Mouse (Mus musculus): ENCODE data around the gene Tram2.

The Tram2 gene

DNA sequence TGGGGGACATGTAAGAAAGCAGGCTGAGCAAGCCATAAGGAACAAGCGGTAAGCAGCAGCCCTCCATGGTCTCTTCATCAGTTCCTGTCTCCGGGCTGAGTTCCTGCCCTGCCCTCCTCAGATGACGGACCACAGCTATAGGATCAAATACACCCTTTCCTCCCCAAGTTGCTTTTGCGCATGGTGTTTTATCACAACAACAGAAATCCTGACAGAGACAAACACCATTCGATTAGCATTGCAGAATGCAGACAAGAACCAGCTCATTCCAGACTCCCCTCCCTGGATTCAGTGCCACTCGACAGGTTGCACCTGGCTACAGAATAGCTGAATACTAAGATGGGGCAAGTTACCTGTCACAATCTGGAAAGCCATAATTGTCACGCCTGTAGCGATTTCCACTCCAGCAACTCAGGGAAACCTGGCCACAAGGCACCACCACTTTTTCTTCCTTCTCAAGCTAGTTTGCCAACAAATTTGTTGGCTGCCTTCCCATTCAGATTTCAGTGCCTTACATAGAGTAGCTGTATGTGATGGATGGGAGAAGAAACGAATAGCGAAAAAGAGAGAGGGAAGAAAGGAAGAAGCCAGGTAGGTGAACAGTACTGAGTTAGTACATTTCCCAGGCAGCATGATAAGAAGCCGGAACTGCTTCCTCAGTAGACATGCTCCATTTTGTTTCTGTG is 11.3 kb downstream of the Tram2 start:
- DNase-seq (ENCODE audit: low spot score in 2 of 2), result no peak

- no peak for DNase-seq (ENCODE audit: low spot score in 2 of 2)
Observed at GRCm38 (mm10) chr1:21064153-21064552, 14.9 kb downstream of the Tram2 start.

DNA sequence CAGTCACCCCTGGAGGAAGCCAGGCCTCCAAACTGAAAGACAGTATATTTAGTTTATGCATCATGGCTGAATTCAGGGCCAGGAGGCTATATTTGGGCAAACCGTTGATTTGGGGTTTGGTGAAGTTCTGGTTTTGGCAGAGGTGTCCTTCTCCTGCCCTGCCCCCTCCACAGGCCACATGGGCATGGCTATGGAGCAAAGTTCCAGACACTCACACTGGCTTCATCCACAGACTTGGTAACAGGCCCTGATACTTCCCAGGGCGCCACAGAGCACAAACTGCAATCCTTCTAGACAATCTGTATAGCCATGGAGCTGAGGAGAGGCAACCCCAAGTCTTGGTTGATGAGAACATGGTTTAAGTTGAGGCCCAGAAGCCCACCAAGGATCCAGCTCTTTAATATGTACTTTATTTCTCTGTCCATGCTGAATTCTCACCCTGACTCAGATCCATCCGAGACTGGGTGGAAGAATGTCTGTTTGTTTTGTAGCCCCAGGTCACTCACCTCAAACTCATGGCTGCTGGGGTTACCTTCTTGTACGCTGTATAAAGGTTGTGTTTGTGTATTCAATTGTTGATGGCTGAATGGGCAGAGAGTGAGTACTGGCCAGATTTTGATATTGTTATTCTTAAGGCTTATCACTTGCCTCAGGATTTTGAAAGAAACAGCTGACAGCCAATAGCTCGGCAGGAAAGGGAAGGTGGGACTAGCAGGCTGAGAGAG is 19.5 kb downstream of the Tram2 start:
- no peak for DNase-seq (ENCODE audit: low spot score in 2 of 2)

GRCm38 (mm10) chr1:21053009-21053408 is 26.0 kb downstream of the Tram2 start:
- DNase-seq (ENCODE audit: low spot score in 2 of 2), result no peak

GRCm38 (mm10) chr1:21052608-21053007 is 26.4 kb downstream of the Tram2 start:
- DNase-seq (ENCODE audit: low spot score in 2 of 2), result no peak

GRCm38 (mm10) chr1:21052132-21052545 is 26.9 kb downstream of the Tram2 start:
- DNase-seq (ENCODE audit: low spot score in 2 of 2), result no peak

DNA sequence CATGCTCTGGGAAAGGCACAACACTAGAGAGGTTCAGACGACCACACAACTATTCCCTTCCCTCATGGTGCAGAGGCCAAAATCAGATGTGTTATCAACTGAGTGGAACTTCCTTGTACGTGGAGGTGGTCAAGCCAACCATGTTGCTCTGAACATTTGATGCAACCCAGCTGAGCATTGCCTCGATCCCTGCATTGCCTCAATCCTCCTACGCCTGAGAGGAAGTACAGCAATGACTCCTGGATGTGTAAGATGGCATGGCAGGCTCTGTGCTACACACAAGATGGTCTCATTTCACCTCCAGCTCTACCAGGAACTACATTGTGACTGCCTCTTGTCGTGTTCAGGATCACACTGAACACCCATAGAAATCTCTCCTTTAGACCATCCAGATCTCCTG is 30.0 kb downstream of the Tram2 start:
- no peak for DNase-seq (ENCODE audit: low spot score in 2 of 2)

DNA sequence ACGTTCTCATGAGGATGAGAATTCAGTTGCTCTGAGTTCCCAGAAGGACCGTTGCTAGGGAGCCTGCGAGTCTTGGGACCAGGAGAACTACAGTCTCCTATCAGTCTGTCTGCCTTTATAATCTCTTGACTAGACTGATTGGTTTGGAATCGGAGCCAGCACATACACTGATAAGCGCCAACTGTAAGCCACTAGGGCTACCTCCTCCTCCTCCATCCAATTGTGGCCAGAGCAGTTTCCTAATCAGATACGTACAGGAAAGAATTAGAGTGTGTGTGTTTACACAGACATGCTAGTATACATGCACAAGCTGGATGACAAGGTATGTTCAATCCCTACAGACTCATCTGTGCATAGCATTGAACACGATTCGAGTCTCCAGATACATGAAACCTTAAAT is 30.6 kb downstream of the Tram2 start:
- DNase-seq (ENCODE audit: low spot score in 2 of 2), result no peak

DNA sequence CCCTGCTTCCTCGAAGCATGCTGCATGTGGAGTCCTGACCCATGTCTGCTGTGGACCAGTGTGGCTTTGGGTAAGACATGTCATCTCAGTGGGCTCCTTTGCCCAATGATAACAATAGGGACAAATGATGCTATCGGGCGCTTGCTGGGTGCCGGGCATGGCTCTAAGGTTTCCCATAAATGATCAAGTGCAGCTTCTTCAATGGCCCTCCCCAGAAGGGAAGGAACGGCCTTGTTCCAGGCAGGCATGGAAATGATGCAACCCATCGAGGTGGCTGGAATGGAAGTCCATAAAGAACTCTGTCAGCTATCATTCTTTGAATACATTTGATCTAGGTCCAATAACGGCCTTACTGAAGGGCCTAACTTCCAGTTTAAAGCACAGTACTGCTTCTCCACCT is 36.6 kb downstream of the Tram2 start:
- no peak for DNase-seq (ENCODE audit: low spot score in 2 of 2)

- no peak for DNase-seq (ENCODE audit: low spot score in 2 of 2)
Observed at GRCm38 (mm10) chr1:21040610-21041326, 38.3 kb downstream of the Tram2 start.

DNA sequence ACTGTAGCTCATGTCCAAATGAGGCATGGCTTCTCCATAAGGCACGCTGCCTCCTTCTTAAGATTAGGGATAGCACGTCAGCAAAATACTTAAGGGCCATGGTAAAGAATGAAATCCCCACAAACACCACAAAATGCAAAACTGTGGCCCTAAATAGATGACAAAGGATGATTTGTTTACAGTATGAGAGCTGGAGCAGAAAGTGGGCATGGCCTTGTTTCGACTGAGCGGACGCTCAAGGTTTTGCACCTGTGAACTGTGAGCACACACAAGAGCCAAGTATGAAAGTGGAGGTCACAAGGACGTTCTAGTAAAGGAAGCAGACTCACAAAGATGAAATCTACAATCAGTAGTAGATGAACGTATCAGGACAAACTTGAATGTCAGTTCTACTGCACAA is 38.9 kb downstream of the Tram2 start:
- peak in 1 of 2 experiments; percentile 59 for DNase-seq (ENCODE audit: low spot score in 2 of 2)

DNA sequence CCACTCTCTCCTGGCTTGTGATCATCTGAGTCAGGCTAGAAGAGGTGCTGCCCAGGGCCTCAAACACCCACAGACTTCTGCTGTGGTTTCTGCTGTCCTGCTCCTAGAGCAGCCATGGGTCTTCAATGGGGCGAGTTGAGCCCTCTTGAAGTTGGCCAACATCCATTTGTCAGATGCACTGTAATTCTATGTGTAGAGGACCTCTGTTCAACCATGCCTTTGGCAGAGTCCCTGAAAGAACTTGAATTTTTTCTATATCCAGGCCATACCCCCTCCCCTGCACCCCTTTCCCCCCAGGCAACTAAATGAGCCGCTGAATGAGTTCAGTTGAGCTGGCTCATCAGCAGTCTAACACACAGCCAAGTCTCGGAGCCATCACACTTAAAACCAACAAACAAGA is 39.5 kb downstream of the Tram2 start:
- DNase-seq (ENCODE audit: low spot score in 2 of 2), result peak in 1 of 2 experiments; percentile 53

DNA sequence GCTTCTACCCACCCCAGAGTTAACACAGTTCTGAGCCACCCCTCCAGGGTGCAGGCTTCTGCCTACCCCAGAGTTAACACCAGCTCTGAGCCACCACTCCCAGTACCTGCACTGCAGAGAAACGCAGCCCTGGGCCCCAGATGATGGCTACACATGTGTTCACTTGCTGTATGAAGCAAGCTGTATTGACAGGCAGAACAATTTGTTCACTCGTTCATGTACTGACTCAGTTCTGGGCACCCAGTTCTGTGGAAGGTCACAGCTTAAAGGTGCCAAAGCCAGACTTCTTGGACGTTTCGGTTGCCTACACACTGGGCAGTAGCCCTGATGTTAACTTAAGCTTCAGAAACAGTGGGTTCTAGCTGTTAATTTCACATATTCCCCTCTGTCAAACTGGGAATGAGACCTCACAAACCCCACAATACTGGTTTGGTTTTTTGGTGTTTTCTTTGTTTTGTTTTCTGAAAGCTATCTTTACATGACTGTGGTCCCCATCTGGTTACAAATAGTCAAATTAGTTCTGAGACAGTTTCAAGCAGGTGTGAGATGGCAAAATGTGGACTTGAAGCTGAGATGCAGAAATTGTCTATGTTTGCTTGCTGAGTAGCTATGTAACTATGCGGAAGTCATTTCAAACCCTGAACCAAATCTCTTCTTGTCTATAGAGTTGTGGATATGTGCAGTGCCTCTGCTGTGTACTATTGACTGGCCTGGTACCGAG is 41.0 kb downstream of the Tram2 start:
- DNase-seq (ENCODE audit: low spot score in 2 of 2), result no peak

GRCm38 (mm10) chr1:21035878-21036277 is 43.2 kb downstream of the Tram2 start:
- no peak for DNase-seq (ENCODE audit: low spot score in 2 of 2)

DNA sequence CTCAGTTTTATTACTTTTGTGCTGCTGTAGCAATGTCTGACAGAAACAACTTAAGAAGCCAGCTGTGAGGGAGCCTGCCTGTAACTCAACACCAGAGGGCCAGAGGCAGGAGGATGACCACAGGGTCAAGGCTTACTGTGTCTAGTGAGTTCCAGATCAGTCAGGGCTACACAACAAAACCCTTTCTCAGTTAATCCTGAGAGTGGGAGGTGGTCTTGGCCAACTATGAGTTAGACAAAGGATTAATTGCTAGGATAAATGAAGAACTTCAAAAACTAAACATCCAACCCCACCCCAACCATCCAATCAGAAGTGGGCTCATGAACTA is 45.3 kb downstream of the Tram2 start:
- no peak for DNase-seq (ENCODE audit: low spot score in 2 of 2)

DNA sequence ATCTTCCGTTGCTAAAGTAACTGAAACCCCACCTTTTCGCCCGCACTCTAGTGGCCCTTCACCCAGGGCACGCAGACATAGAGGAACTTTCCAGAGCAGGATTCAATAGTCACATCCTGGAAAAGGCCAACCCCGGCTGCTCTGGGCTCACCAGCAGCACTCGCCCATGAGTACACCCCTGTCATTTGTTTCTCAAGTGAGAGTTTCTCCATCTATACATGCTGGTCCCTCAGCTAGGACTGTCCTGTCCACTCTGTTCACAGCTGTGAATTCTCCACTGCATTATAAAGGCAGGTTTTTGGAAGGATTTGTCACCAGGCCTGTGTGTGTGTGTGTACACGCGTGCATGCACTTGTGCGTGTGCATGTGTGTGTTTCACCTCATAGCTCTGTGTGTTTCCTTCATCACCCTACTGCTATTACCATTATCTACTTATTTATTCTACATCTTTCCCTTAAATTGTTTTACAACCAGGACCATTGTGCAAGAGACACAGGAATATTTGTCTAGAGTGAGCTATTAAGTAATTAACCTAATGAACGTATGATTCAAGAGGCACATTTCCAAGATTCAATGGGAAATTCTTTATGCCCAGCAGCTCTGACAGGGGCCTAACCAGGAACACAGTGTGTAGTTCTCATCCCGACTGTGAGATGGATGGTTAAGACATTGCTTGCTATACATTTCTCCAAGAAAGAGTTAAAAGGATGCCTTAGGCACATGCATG is 45.8 kb downstream of the Tram2 start:
- DNase-seq (ENCODE audit: low spot score in 2 of 2), result no peak

DNA sequence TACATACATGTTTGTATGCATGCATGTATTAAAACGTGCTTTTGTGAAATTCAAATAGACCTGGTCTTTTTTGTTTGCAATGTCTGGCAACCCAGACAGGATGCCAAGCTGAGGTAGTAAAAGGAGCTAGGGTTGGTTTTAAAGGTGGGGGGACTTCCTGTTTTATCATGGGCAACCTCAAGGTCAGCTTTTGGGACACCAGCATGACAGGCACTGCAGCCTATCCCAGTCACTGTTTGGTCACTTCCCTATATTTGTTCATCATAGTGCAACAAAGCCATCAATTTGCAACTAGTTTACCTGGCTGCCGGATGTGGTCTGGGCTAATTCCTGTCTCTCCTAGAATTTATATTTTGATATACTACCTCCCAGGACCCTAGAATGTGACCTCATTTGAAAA is 47.4 kb downstream of the Tram2 start:
- DNase-seq (ENCODE audit: low spot score in 2 of 2), result no peak

- no peak for DNase-seq (ENCODE audit: low spot score in 2 of 2)
Observed at GRCm38 (mm10) chr1:21029000-21029399, 50.0 kb downstream of the Tram2 start.

DNA sequence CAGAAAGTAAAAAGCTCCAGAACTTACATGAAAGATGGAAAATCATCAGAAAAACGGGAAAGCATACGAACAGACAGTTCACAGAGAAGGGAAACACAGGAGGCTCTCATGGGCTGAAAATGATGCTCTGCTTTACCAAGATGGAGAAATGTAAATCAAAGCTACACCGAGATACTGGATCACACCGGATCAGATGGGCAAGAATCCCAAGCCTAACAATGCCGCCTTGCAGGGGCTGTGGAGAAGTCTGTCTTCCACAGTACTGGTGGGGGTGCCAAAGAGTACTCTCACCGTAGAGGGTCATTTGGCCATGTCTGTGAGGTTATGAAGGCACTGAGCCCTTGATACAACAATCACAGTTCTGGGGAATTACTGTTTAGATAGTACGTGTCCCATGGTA is 52.5 kb downstream of the Tram2 start:
- no peak for DNase-seq (ENCODE audit: low spot score in 2 of 2)

GRCm38 (mm10) chr1:21025203-21025602 is 53.8 kb downstream of the Tram2 start:
- no peak for DNase-seq (ENCODE audit: low spot score in 2 of 2)

- no peak for DNase-seq (ENCODE audit: low spot score in 2 of 2)
Observed at GRCm38 (mm10) chr1:21023101-21023500, 55.9 kb downstream of the Tram2 start.

DNA sequence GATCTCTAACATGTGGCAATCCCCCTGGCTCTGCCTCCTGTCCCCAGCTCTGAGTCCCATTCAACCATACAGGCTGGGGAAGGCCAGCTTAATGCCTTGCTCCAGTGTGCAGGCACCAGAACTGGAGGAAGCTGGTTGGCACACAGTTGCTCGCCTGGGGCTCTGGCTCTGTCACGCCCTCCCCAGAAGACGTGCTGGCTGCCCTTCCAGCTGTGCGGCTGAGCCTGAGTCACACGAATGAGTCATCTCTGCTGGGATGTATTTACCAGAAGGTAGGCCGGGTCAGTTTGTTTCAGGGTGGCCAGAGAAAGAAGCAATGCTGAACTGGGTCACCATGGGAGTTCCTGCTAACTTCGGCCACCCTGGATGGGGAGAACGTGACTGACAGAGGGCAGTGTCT is 64.6 kb downstream of the Tram2 start:
- DNase-seq (ENCODE audit: low spot score in 2 of 2), result no peak

Measured in spleen, postnatal 4 days (tissue).